Mouse (Mus musculus): ENCODE data around the gene Grb7. TPM values are rescaled to one million over a fixed set of nuclear protein-coding genes. Genes with fewer than 3 reads are reported as not detected.

The Grb7 gene
- polyA plus RNA-seq, 2 experiments = 8.1 to 9.1 TPM

DNA sequence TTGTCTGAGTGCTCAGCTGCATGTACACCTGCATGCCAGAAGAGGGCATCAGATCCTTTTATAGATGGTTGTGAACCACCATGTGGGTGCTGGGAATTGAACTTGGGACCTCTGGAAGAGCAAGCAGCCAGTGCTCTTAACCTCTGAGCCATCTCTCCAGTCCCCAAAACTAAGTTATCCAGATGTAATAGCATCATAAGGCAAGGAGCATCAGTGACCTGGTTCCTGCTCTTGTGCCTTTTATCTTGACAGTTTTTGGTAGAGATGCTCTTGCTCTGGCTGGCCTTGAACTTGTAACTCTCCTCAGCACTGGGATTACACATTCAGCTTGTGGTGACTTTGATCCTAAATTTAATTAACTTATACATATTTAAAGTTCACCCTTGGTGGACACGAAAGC lies 2.5 kb upstream of the Grb7 start:
- H3K4me1 ChIP-seq (ENCODE audit: control insufficient read depth, insufficient read depth, low read length) = peaks cover 7% of the 10 kb centered on the region; the same call in 1 of the 2 replicates
- DNase-seq (ENCODE audit: low spot score) (no peak), ATAC-seq (ENCODE audit: low FRiP score, low read depth) (no peak)
- H3K27me3 ChIP-seq (ENCODE audit: control insufficient read depth, insufficient read depth, low read length) = peaks cover 13% of the 10 kb centered on the region; the same call in 1 of the 2 replicates
- no peak overlapping the region for H3K4me3 ChIP-seq (replicated peaks; ENCODE audit: low read length)
- no peaks in the 10 kb centered on the region for H3K36me3 ChIP-seq (ENCODE audit: control insufficient read depth, insufficient read depth, low read length)
- no peak for TF ChIP-seq POLR2A (IDR thresholded peaks at IDR 0.05; ENCODE audit: borderline replicate concordance, extremely low read depth, insufficient read depth, insufficient read length)
- H3K4me2 ChIP-seq (replicated peaks; ENCODE audit: low read depth, low read length, severe bottlenecking) = no peak overlapping the region
- no peak overlapping the region for H3K9ac ChIP-seq (ENCODE audit: low read depth, low read length, severe bottlenecking)
- no peak overlapping the region for H3K27ac ChIP-seq (replicated peaks; ENCODE audit: low read depth, low read length)
- 88% methylated on average over 1 of the region's 1 CpGs for WGBS
- no peaks in the 10 kb centered on the region for H3K9me3 ChIP-seq (ENCODE audit: control insufficient read depth, low read length)

DNA sequence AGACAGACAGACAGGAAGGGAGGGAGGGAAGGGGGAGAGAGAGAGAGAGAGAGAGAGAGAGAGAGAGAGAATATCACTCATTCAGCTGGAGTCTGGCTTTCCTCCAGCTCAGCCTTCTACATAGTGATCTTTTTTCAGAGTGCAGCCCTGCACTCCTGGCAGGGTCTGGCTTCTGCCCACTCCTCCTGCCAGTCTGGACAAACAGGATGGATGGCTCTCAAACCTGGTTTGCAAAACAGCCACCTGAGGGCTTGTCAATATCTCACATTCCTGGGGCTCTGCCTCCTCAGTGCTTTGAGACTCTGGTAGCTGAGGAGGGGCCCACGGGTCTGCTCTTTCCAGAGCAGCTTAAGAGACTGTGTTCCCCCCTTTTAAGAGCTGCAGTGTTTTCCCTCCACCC lies 956 bp upstream of the Grb7 start:
- peaks cover 7% of the 10 kb centered on the region; the same call in 1 of the 2 replicates for H3K4me1 ChIP-seq (ENCODE audit: control insufficient read depth, insufficient read depth, low read length)
- H3K4me2 ChIP-seq (replicated peaks; ENCODE audit: low read depth, low read length, severe bottlenecking) = no peak overlapping the region
- peaks cover 13% of the 10 kb centered on the region; the same call in 1 of the 2 replicates for H3K27me3 ChIP-seq (ENCODE audit: control insufficient read depth, insufficient read depth, low read length)
- DNase-seq (ENCODE audit: low spot score) (no peak), ATAC-seq (ENCODE audit: low FRiP score, low read depth) (no peak)
- H3K4me3 ChIP-seq (replicated peaks; ENCODE audit: low read length) = no peak overlapping the region
- H3K27ac ChIP-seq (replicated peaks; ENCODE audit: low read depth, low read length) = no peak overlapping the region
- no peaks in the 10 kb centered on the region for H3K36me3 ChIP-seq (ENCODE audit: control insufficient read depth, insufficient read depth, low read length)
- no peak overlapping the region for H3K9ac ChIP-seq (ENCODE audit: low read depth, low read length, severe bottlenecking)
- no peak for TF ChIP-seq POLR2A (IDR thresholded peaks at IDR 0.05; ENCODE audit: borderline replicate concordance, extremely low read depth, insufficient read depth, insufficient read length)
- 0% methylated on average over 1 of the region's 1 CpGs for WGBS
- no peaks in the 10 kb centered on the region for H3K9me3 ChIP-seq (ENCODE audit: control insufficient read depth, low read length)

DNA sequence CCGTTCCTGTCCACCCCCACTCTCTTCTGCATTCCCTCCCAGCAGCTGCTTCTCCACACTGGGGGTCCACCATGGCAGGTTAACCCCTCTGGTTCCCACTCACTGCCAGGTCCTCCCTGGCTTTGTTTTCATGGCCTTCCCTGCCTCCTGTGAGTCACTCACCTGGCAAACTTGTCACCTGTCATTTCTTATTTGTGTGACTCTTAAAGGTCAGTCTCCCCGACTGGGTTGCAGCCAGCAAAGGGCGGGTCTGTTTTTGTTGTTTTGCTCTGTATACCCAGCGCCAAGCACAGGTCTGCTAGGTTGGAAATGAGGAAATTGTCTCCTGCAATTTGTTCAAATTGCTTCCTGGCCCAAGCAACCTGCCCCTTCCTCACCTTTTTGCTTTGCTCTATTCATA lies 515 bp upstream of the Grb7 start:
- Histone ChIP-seq H3K4me2 (replicated peaks; ENCODE audit: low read depth, low read length, severe bottlenecking) (no peak overlapping the region), H3K27ac (replicated peaks; ENCODE audit: low read depth, low read length) (no peak overlapping the region), H3K9me3 (ENCODE audit: control insufficient read depth, low read length) (no peaks in the 10 kb centered on the region), H3K9ac (ENCODE audit: low read depth, low read length, severe bottlenecking) (no peak overlapping the region), H3K4me3 (replicated peaks; ENCODE audit: low read length) (no peak overlapping the region), H3K36me3 (ENCODE audit: control insufficient read depth, insufficient read depth, low read length) (no peaks in the 10 kb centered on the region), H3K27me3 (ENCODE audit: control insufficient read depth, insufficient read depth, low read length) (peaks cover 13% of the 10 kb centered on the region; the same call in 1 of the 2 replicates), H3K4me1 (ENCODE audit: control insufficient read depth, insufficient read depth, low read length) (peaks cover 7% of the 10 kb centered on the region; the same call in 1 of the 2 replicates)
- WGBS = 37% methylated on average over 4 of the region's 4 CpGs
- no peak for DNase-seq (ENCODE audit: low spot score)
- no peak for ATAC-seq (ENCODE audit: low FRiP score, low read depth)
- TF ChIP-seq POLR2A (IDR thresholded peaks at IDR 0.05; ENCODE audit: borderline replicate concordance, extremely low read depth, insufficient read depth, insufficient read length) = no peak

DNA sequence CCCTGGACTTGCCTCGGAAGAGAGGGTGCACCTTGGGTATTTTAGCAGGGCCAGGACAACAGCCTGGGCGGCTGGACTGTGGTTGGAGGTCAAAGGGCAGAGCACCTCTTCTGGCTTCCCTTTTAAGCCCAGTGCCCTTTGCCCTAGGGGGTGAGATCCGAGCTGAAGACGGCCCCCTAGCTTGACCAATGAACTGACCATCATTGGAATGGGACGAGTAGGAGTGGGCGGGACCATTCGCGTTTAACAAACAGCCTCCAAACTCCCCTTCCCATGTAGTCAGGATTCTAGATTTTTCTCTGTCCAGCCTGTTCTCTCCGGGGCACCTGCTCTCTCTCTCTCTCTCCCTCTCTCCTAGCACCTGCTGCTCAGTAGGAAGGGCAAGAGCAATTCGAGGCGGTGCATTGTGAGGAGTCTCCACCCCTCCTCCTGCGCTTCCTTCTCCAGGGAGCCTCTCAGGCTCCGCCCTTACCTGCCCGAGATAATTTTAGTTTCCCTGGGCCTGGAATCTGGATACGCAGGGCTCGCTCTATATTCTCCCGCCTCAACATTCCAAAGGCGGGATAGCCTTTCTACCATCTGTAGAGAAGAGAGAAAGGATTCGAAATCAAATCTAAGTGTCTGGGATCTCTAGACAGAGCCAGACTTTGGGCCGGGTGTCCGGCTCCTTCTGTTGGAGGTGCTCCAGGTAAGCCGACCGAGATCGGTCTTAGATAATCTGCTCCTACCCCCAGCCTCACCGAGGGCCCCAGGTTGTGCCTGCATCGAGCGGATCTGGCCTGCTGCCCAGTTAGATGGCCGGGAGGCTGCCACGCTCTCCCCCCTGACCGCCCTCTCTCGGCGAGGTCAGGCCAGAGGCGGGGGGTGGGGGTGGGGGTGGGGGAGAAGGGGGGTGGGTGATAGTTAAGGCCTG lies 624 bp downstream of the Grb7 start:
- H3K4me2 ChIP-seq (replicated peaks; ENCODE audit: low read depth, low read length, severe bottlenecking) = peak overlapping the region; percentile 24
- no peak for TF ChIP-seq POLR2A (IDR thresholded peaks at IDR 0.05; ENCODE audit: borderline replicate concordance, extremely low read depth, insufficient read depth, insufficient read length)
- 4% methylated on average over 32 of the region's 33 CpGs for WGBS
- no peaks in the 10 kb centered on the region for H3K9me3 ChIP-seq (ENCODE audit: control insufficient read depth, low read length)
- ATAC-seq (ENCODE audit: low FRiP score, low read depth) (no peak), DNase-seq (ENCODE audit: low spot score) (no peak)
- H3K9ac ChIP-seq (ENCODE audit: low read depth, low read length, severe bottlenecking) = peak overlapping the region; percentile 25; the same call in 1 of the 2 replicates
- H3K27ac ChIP-seq (replicated peaks; ENCODE audit: low read depth, low read length) = no peak overlapping the region
- H3K4me3 ChIP-seq (replicated peaks; ENCODE audit: low read length) = peak overlapping the region; percentile 22
- H3K27me3 ChIP-seq (ENCODE audit: control insufficient read depth, insufficient read depth, low read length) = peaks cover 13% of the 10 kb centered on the region; the same call in 1 of the 2 replicates
- peaks cover 7% of the 10 kb centered on the region; the same call in 1 of the 2 replicates for H3K4me1 ChIP-seq (ENCODE audit: control insufficient read depth, insufficient read depth, low read length)
- no peaks in the 10 kb centered on the region for H3K36me3 ChIP-seq (ENCODE audit: control insufficient read depth, insufficient read depth, low read length)

DNA sequence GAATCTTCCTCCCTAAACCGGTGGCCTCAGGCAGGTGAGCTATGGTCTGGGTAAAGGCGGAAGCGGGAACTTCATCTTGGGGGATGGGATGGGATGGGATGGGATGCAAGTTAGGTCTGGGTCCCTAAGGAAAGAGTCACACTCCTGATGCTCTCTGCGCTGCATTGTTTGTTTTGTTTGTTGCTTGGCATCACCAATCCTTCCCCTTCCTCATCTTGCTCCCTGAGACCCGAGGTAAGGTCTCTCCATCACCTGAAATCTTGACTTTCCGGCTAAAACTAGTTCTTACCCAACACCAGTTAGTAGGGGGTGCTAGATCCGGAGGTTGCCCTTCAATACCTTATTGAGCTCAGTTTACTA lies 1.3 kb downstream of the Grb7 start:
- Histone ChIP-seq H3K4me3 (replicated peaks; ENCODE audit: low read length) (peak overlapping the region; percentile 22), H3K9me3 (ENCODE audit: control insufficient read depth, low read length) (no peaks in the 10 kb centered on the region), H3K4me2 (replicated peaks; ENCODE audit: low read depth, low read length, severe bottlenecking) (peak overlapping the region; percentile 24), H3K27ac (replicated peaks; ENCODE audit: low read depth, low read length) (no peak overlapping the region), H3K9ac (ENCODE audit: low read depth, low read length, severe bottlenecking) (no peak overlapping the region), H3K36me3 (ENCODE audit: control insufficient read depth, insufficient read depth, low read length) (no peaks in the 10 kb centered on the region), H3K4me1 (ENCODE audit: control insufficient read depth, insufficient read depth, low read length) (peaks cover 7% of the 10 kb centered on the region; the same call in 1 of the 2 replicates), H3K27me3 (ENCODE audit: control insufficient read depth, insufficient read depth, low read length) (peaks cover 13% of the 10 kb centered on the region; the same call in 1 of the 2 replicates)
- DNase-seq (ENCODE audit: low spot score) (no peak), ATAC-seq (ENCODE audit: low FRiP score, low read depth) (no peak)
- TF ChIP-seq POLR2A (IDR thresholded peaks at IDR 0.05; ENCODE audit: borderline replicate concordance, extremely low read depth, insufficient read depth, insufficient read length) = no peak
- WGBS = 13% methylated on average over 7 of the region's 7 CpGs
